Mouse (Mus musculus) T-helper 17 cell (primary cell): ENCODE data around the gene Vamp8.

ENCODE experiments used
- in situ Hi-C, 2 experiments: fragments of 300-600 bp; cut with MboI, MseI; formaldehyde crosslinking; loops; 1 replicate in 1 of 2; 2 replicates in 1 of 2; pipeline ENCODE4 v1.15.1; 2025; ENCODE audit warnings: high pct_unique_total_duplicates in 2 of 2

The Vamp8 gene

GRCm38 (mm10) chr6:72374206-72374605 is 16.3 kb downstream of the Vamp8 start:
- in situ Hi-C loops = no loop called here

- in situ Hi-C loops = no loop called here
These were observed 17.3 kb downstream of the Vamp8 start for GRCm38 (mm10) chr6:72373184-72373583.

- in situ Hi-C loops = no loop called here
These were observed 18.9 kb downstream of the Vamp8 start for GRCm38 (mm10) chr6:72371571-72371970.

- in situ Hi-C loops = no loop called here
These were observed 19.4 kb downstream of the Vamp8 start for GRCm38 (mm10) chr6:72371147-72371546.

- in situ Hi-C loops = no loop called here
These were observed 20.4 kb downstream of the Vamp8 start for GRCm38 (mm10) chr6:72370091-72370490.

- in situ Hi-C loops = no loop called here
These were observed 20.9 kb downstream of the Vamp8 start for GRCm38 (mm10) chr6:72369557-72369956.

- in situ Hi-C loops = no loop called here
These were observed 23.0 kb downstream of the Vamp8 start for GRCm38 (mm10) chr6:72367460-72367974.

- in situ Hi-C loops = no loop called here
These were observed 23.6 kb downstream of the Vamp8 start, which contains the start of gene Rnf181 for GRCm38 (mm10) chr6:72366844-72367443. TSS of gene Rnf181 (minus strand) at chr6:72366956.

- in situ Hi-C loops = no loop called here
These were observed 24.2 kb downstream of the Vamp8 start for GRCm38 (mm10) chr6:72366304-72366703.

- in situ Hi-C loops = no loop called here
These were observed 25.5 kb downstream of the Vamp8 start for GRCm38 (mm10) chr6:72364985-72365384.

GRCm38 (mm10) chr6:72364009-72364408 is 26.5 kb downstream of the Vamp8 start:
- in situ Hi-C loops = no loop called here

GRCm38 (mm10) chr6:72362132-72363028 is 28.1 kb downstream of the Vamp8 start:
- in situ Hi-C loops = no loop called here

- in situ Hi-C loops = no loop called here
These were observed 29.4 kb downstream of the Vamp8 start for GRCm38 (mm10) chr6:72361121-72361551.

- in situ Hi-C loops = no loop called here
These were observed 29.9 kb downstream of the Vamp8 start for GRCm38 (mm10) chr6:72360599-72360935.

- in situ Hi-C loops = loop anchor here in 1 of 2 experiments (5.0 kb wide), 1 partner anchor 32 kb away; the partner anchor contains the start of gene Vamp8
These were observed 30.5 kb downstream of the Vamp8 start for GRCm38 (mm10) chr6:72359891-72360598.

GRCm38 (mm10) chr6:72359343-72359742 is 31.2 kb downstream of the Vamp8 start:
- in situ Hi-C loops = loop anchor here in 1 of 2 experiments (5.0 kb wide), 1 partner anchor 33 kb away; the partner anchor contains the start of gene Vamp8

- in situ Hi-C loops = loop anchor here in 1 of 2 experiments (5.0 kb wide), 1 partner anchor 34 kb away; the partner anchor contains the start of gene Vamp8
These were observed 32.3 kb downstream of the Vamp8 start for GRCm38 (mm10) chr6:72358086-72358764.

GRCm38 (mm10) chr6:72357164-72358079 is 33.1 kb downstream of the Vamp8 start:
- in situ Hi-C loops = loop anchor here in 1 of 2 experiments (5.0 kb wide), 1 partner anchor 35 kb away; the partner anchor contains the start of gene Vamp8

GRCm38 (mm10) chr6:72356001-72356532 is 34.4 kb downstream of the Vamp8 start:
- in situ Hi-C loops = loop anchor here in 1 of 2 experiments (5.0 kb wide), 1 partner anchor 36 kb away; the partner anchor contains the start of gene Vamp8
